Mouse (Mus musculus) lung, postnatal 25 days (tissue): Measurements from ENCODE around the gene Arhgef26.

ENCODE experiments used
- DNase-seq: peaks from one replicate; pipeline ENCODE4 v3.0.0; 2022; ENCODE audit warnings: low spot score

Arhgef26 gene

DNA sequence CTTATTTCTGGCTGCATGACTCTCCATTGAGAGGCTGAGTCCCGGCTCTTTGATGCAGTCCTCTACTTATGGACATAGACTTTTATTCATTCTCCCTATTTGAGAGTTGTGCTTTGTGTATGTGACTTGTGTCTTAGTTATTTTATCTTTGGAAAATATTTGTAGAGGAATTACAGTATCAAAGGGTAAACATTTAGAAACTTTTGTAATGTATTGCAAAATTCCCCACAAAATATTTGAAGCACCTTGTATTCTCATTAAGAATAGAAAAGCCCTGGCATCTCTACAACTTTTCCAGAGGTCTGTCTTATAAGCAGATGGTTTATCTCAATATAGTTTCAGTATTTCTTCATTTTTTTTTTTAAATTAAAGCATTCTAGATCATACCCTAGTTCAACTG is 44.7 kb downstream of the Arhgef26 start:
- no peak for DNase-seq

DNA sequence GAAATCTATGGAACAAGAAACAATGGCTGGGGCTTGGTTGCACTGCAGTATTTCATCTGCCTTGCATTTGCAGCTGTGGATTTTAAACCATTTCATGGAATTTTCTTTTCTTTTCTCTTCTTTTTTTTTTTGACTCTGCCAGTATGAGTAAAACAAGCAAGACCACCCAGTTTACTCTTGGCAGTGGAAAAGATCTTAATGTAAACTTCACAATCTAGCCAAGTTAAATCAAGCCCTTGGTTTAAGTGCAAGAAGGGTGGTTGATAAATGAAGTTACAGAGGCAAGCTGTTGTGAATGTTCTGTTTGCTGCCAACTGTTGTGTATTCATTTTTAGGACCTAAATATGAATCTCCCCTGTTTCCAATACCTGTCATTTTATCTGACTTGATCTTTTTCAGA is 54.5 kb downstream of the Arhgef26 start:
- DNase-seq: no peak

DNA sequence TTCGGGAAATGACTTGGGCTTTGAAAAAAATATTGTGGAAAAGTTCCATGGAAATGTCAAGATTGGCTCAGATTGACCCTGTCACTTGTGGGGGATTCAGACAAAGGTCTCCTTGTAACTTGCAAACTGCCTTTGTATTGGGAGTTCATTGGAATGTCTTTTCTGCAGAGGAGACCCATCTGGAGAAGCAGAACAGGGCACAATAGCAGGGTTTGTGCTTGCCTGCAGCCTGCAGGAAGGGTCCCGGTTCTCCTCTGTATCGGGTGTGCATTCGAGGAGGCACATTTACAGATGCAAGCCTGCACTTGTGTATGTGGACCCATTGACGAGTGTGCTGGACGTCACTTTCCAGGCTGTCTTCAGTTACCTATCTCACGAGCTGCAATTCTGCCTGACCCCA is 56.1 kb downstream of the Arhgef26 start:
- DNase-seq: no peak

DNA sequence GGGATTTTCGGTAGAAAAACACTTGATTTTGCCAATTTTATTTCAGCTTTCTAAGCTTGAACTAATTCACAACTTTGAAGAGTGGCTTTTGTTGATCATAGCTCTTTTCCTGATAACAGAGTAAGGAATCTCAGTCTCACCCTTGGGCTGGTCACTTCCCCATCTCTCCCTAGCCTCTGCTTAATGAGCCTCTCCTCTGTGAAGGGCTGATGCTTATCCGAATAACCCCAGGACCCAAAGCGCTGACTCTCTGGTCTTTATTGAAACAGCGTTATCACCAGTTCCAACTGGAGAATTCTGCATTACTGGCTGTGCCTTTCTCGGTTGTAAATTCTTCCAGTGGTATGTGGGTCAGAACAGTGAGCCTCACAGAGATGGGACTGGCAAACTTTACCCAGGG is 57.2 kb downstream of the Arhgef26 start:
- no peak for DNase-seq

- no peak for DNase-seq
These were observed 58.0 kb downstream of the Arhgef26 start for GRCm38 (mm10) chr3:62396109-62396508.

- DNase-seq: no peak
These were observed 60.0 kb downstream of the Arhgef26 start for GRCm38 (mm10) chr3:62398094-62398493.

DNA sequence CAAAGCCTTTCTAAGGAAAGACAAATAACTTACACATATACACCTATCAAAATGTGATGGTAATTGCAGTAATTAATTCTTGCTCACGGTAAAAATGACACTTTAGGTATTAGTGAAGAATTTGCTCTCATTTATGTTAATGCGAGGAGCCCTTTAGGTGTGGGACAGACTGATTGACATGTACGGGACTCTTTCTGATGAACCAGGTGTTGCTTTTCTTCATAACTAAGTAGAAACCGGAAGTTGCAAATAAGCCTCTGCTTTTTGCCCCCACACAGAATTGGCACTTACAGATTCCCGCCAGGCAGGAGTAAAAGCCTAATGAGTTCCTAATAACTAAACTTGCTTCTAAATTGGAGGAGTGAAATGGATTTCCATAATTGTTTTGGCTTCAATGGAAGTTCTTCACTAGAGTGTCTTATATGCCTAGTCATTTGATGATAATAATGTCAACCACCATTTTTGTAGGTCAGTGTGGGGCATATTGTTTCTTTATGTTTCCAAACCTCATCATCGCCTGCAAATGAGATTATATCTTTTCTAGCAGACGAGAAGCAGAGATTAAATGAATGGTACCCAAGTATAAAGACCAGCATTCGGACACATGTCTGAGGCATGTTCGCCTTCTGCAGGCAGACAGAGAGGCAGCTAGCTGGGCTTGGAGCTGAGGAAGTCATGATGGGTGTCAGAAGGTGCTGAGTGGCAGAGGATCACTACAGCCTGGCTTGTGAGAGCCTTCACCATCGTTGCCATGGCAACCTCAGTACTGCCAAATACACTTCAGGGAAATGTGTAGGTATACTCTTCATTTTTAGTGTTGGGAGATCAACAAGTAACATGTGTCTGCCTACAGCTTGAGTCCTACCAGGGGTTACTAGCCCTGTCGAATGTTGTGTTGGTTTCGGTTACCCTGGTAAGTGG is 61.9 kb downstream of the Arhgef26 start:
- DNase-seq: no peak

DNA sequence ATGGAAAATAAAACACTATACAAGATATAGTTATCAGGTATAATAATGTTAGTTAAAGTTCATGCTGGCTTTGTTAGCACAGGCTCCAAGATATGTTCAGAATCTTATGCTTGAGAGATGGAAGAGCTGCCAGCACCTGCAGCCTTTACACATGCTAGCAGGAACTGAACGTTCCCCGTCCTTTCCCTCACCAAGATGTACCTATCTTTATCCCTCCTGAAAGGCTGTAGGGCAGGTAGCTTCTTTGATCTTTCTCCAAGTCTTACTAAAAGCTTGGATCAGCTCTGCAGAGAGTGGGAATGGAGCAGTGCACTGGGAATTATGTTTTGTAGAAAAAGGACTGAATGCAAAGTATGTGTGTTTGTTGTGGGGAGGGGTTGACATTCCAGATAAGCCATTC is 64.3 kb downstream of the Arhgef26 start:
- DNase-seq: no peak

GRCm38 (mm10) chr3:62404477-62405246 is 66.5 kb downstream of the Arhgef26 start:
- peak; percentile 34 for DNase-seq

- DNase-seq: no peak
These were observed 71.5 kb downstream of the Arhgef26 start for GRCm38 (mm10) chr3:62409555-62410182.

- DNase-seq: no peak
These were observed 72.3 kb downstream of the Arhgef26 start for GRCm38 (mm10) chr3:62410491-62410890.

DNA sequence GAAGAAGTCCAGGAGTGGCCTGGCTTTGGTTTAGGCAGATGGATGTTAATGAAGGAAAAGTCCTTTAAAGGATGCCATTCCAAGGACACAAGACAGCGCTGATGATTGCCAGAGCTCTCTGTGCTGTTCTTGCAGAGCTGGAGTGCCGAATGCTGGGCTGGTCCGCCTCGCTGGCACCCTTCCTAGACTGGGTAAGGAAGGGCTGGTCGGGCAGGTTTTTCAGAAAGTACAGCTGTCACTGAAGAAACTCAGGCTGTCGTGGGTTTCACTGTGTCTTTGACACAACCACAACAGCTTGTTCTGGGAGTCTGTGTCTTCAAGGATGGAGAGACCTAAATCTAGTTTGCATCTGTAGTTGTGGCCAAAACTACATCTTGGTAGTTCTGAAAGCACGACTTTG is 74.6 kb downstream of the Arhgef26 start:
- peak; percentile 76 for DNase-seq

GRCm38 (mm10) chr3:62414926-62415325 is 76.8 kb downstream of the Arhgef26 start:
- DNase-seq: no peak

- no peak for DNase-seq
These were observed 79.3 kb downstream of the Arhgef26 start for GRCm38 (mm10) chr3:62417458-62417857.

DNA sequence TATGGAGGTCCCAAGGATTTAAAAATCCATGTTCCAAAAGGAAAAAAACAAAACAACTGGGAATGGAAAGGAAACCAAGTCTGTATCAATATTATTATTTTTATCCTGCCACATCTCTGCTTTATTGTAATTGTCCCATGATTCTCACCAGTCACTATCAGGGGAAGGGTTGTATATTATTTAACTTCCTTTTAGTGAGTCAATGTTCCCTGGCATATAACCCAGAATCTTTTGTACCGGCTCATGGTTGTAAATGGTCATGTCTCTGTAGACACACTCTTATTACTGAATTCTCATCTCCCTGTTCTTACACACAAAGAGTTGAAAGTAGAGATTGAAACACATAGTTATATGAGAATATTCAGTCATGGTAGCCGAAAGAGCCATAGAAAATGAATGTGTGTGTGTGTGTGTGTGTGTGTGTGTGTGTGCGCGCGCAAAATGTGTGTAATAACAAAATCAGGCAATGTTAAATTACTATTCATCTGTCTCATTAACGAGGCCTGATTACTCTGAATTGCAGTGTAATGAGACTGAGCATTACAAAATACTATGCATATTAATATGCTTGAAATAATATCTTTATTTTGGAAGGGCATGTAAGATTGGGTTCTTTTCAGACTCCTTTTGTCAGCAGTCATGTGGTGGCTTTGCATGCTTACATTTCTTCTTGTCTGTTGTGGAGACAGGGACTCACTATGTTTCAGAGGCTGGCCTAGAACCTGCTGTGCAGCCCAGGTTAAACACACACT is 80.4 kb downstream of the Arhgef26 start:
- DNase-seq: peak; percentile 63

DNA sequence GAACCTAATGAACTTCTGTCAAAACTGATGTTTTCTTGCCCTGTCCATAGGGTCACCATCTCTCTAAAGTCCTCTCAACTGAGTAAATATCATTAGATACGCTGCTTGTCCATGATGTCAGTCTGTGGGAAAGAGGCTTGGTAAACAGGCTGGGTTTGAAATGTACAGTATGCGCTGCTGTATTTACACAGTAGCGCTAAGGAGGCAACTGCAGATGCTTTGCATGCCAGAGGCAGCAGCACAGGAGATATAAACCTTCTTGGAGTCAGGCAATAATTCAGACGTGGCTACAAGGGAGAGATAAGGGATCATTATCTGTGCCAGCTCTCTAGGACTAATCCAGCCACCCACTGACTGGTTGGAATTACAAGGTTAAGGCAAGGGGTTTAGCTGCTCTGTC is 95.5 kb downstream of the Arhgef26 start:
- DNase-seq: peak; percentile 72

GRCm38 (mm10) chr3:62435923-62436322 is 97.8 kb downstream of the Arhgef26 start:
- DNase-seq: no peak

GRCm38 (mm10) chr3:62440431-62440969 is 102.4 kb downstream of the Arhgef26 start:
- DNase-seq: no peak

- peak; percentile 53 for DNase-seq
These were observed 105.5 kb downstream of the Arhgef26 start for GRCm38 (mm10) chr3:62443582-62444194.

DNA sequence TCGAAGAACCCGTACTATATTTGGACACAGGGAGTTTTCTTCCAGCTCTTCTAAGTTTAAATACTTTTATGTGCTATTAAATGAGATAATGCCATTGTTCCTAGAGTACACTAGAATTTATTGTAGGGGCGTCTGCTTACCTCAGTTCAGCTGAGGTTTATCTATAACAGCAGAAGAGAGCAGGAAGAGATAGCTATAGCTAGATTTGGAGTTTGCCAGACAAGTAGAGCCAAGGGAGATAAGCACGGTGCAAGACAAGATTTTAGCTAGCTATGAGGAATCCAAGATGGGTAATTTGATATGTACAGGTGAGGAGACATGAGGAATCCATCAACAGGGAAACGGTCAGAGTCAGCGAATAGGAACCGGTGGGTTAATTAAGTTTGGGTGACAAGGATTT is 108.1 kb downstream of the Arhgef26 start:
- no peak for DNase-seq

DNA sequence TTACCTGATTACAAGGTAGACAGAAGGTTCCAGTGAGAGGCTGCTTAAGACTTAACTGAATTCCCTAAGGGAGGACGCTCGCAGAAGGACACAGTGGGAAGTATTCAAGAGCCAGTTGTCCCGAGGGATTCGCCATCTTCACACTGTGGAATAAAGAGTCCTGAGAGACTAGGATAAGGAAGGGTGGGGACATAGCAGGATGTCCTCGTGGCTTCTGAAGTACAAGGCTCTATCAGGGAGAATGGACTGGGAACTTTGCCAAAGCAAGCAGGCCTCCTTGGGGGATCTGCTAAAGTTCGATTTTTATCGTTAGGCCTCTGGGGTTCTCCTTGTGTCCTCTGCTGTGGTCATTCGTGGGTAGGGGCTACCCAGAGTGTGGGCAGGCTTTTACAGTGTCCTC is 109.0 kb downstream of the Arhgef26 start:
- peak; percentile 59 for DNase-seq
